Mouse (Mus musculus) hindbrain, embryonic 15.5 days (tissue): ENCODE results near the gene Tmem40. TPM values are rescaled to one million over a fixed set of nuclear protein-coding genes. Genes with fewer than 3 reads are reported as not detected.

Experiments used
- ATAC-seq: fragments of 200-750 bp; cut with Nextera tagmentation; 2 replicates; pipeline ENCODE4 v1.8.0; 2017; ENCODE audit warnings: low read depth, moderate number of reproducible peaks, moderate TSS enrichment; ENCODE audit not compliant: low FRiP score
- H3K27ac ChIP-seq: fragments of 300-500 bp; sonication (generic); replicated peaks from 2 replicates; pipeline ENCODE4 v1.5.1; 2015; ENCODE audit warnings: mild to moderate bottlenecking, inconsistent platforms
- H3K27me3 ChIP-seq: fragments of 300-500 bp; sonication (generic); 2 replicates; pipeline ENCODE4 v1.6.1; 2015; ENCODE audit warnings: control low read depth, inconsistent platforms
- H3K36me3 ChIP-seq: fragments of 300-500 bp; sonication (generic); 2 replicates; pipeline ENCODE4 v1.6.1; 2015; ENCODE audit warnings: control low read depth, inconsistent platforms
- H3K4me1 ChIP-seq: fragments of 300-500 bp; sonication (generic); replicated peaks from 2 replicates; pipeline ENCODE4 v1.6.1; 2015; ENCODE audit warnings: control low read depth, inconsistent platforms
- H3K4me2 ChIP-seq: fragments of 300-500 bp; sonication (generic); 2 replicates; pipeline ENCODE4 v1.6.1; 2015; ENCODE audit warnings: moderate library complexity, mild to moderate bottlenecking, inconsistent platforms
- H3K4me3 ChIP-seq: fragments of 300-500 bp; sonication (generic); 2 replicates; pipeline ENCODE4 v1.5.1; 2015; ENCODE audit warnings: mild to moderate bottlenecking, inconsistent platforms
- H3K9ac ChIP-seq: fragments of 300-500 bp; sonication (generic); 2 replicates; pipeline ENCODE4 v1.6.1; 2015; ENCODE audit warnings: inconsistent platforms
- H3K9me3 ChIP-seq: fragments of 300-500 bp; sonication (generic); 2 replicates; pipeline ENCODE4 v1.6.1; 2016; ENCODE audit warnings: control low read depth, inconsistent platforms
- WGBS: fragments of 180-500 bp; shearing (Covaris S2); methylation state at CpG from one replicate; pipeline ENCODE4 v1.1.7; 2015; 5-methylcytosine and 5-hydroxymethylcytosine counted together
- polyA plus RNA-seq: library from polyadenylated mRNA; unstranded; fragments of >200 nt; fragmentation: Nextera tagmentation; extraction: Ambion mirVana; gene quantifications from 2 replicates; pipeline ENCODE4 v1.2.1, GENCODE M21; 2015

The Tmem40 gene
- 1.5 and 2.0 TPM in 2 replicates for polyA plus RNA-seq

GRCm38 (mm10) chr6:115761995-115762756 is at the start of gene Tmem40:
TSS of gene Tmem40 (minus strand) at chr6:115762410.
- peaks cover 12% of the 10 kb centered on the region for H3K4me1 ChIP-seq
- no peak within 1 kb of the TSS for H3K4me3 ChIP-seq
- no peak within 1 kb of the TSS for H3K9ac ChIP-seq
- peak within 1 kb of the TSS; percentile 58 for H3K27ac ChIP-seq
- 1% methylated on average over 9 of the region's 9 CpGs for WGBS
- H3K36me3 ChIP-seq, result no peaks in the 10 kb centered on the region
- no peaks in the 10 kb centered on the region for H3K27me3 ChIP-seq
- ATAC-seq, result peak; percentile 27; the same call in 1 of the 2 replicates
- H3K4me2 ChIP-seq, result 0 out of 2 replicates have a peak within 1 kb of the TSS, but pooled peaks have one; percentile 2
- no peaks in the 10 kb centered on the region for H3K9me3 ChIP-seq

GRCm38 (mm10) chr6:115811606-115812005 is 49.4 kb upstream of the Tmem40 start:
- H3K27me3 ChIP-seq, result no peaks in the 10 kb centered on the region
- H3K9ac ChIP-seq, result no peak overlapping the region
- no peak overlapping the region for H3K4me2 ChIP-seq
- no peak overlapping the region for H3K27ac ChIP-seq
- no peak overlapping the region for H3K4me3 ChIP-seq
- peaks cover 3% of the 10 kb centered on the region for H3K36me3 ChIP-seq
- H3K4me1 ChIP-seq, result peaks cover 13% of the 10 kb centered on the region
- 71% methylated on average over 8 of the region's 8 CpGs for WGBS
- no peaks in the 10 kb centered on the region for H3K9me3 ChIP-seq
- no peak for ATAC-seq

GRCm38 (mm10) chr6:115808488-115809231 is 46.5 kb upstream of the Tmem40 start, which contains the start of gene Rpl32:
TSS of gene Rpl32 (minus strand) at chr6:115808747.
- under 1% methylated on average over 47 of the region's 47 CpGs for WGBS
- peak within 1 kb of the TSS; percentile 83 for H3K4me3 ChIP-seq
- peaks cover 28% of the 10 kb centered on the region for H3K36me3 ChIP-seq

DNA sequence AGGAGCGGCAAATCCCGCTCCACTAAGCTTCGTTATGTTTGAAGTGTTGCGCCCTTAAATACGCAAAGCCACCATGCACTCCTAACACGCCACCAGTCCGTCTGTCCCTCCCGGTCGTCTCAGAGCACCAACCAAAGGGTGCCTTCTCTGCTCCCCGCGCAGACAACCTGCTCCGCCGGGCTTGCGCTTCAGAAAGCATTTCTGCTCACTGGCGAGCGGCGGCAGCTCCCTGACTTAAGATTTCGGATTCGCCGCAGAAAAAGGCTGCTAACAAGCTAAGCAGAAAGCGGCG is 45.9 kb upstream of the Tmem40 start:
- 0% methylated on average over 22 of the region's 22 CpGs for WGBS
- H3K27me3 ChIP-seq, result no peaks in the 10 kb centered on the region

More at GRCm38 (mm10) chr6:115808488-115809231, 46.5 kb upstream of the Tmem40 start, which contains the start of gene Rpl32:
- Histone ChIP-seq H3K9ac (peak within 1 kb of the TSS; percentile 93), H3K27me3 (no peaks in the 10 kb centered on the region), H3K4me1 (peaks cover 23% of the 10 kb centered on the region), H3K4me2 (peak within 1 kb of the TSS; percentile 80), H3K9me3 (no peaks in the 10 kb centered on the region), H3K27ac (peak within 1 kb of the TSS; percentile 91)
- peak; percentile 85 for ATAC-seq

DNA sequence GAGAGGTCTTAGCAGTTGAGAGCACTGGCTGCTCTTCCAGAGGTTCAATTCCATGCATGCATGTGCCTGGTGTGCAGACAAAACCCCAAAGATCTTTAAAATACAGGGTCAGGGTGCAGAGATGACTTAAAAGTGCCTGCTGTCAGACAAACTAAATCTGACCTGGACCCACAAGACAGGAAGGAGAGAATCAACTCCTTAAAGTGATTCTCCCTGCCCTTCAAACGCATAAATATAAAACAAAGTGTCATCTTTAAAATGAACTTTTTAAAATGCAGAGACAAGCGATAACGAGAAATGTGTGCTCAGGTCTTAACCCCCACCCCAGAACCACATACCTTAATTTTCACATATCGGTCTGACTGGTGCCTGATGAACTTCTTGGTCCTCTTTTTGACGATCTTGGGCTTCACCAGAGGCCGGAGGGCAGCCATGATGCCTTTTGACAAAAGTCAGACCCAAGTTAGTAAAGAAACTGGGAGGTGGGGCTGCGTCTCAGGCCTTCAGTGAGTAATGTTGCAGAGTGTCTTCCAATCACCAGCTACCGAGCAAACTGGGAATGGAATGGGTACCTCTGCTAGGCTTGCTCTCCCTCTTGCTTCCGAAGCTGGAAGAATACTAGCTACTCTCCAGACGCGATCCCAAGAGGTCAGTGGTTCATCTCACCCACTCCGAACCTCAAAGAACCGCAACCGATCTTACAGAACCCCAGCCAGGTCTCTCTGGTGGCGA is 45.4 kb upstream of the Tmem40 start:
- no peak for ATAC-seq
- Histone ChIP-seq H3K36me3 (peaks cover 29% of the 10 kb centered on the region), H3K27me3 (no peaks in the 10 kb centered on the region), H3K4me3 (peak overlapping the region; percentile 83), H3K4me2 (peak overlapping the region; percentile 80), H3K27ac (peak overlapping the region; percentile 91), H3K9me3 (no peaks in the 10 kb centered on the region), H3K4me1 (peaks cover 23% of the 10 kb centered on the region), H3K9ac (peak overlapping the region; percentile 93)
- WGBS, result 3% methylated on average over 15 of the region's 15 CpGs

More for the DNA sequence above, 45.9 kb upstream of the Tmem40 start:
- ATAC-seq, result no peak; the same call in 1 of the 2 replicates
- H3K4me3 ChIP-seq, result peak overlapping the region; percentile 83
- peak overlapping the region; percentile 80 for H3K4me2 ChIP-seq
- H3K27ac ChIP-seq, result peak overlapping the region; percentile 91
- peak overlapping the region; percentile 93 for H3K9ac ChIP-seq
- peaks cover 23% of the 10 kb centered on the region for H3K4me1 ChIP-seq
- H3K9me3 ChIP-seq, result no peaks in the 10 kb centered on the region
- H3K36me3 ChIP-seq, result peaks cover 28% of the 10 kb centered on the region

GRCm38 (mm10) chr6:115804432-115805192 is 42.4 kb upstream of the Tmem40 start:
- no peak overlapping the region for H3K27ac ChIP-seq
- no peaks in the 10 kb centered on the region for H3K9me3 ChIP-seq
- 70% methylated on average over 10 of the region's 10 CpGs for WGBS
- no peak for ATAC-seq
- no peak overlapping the region for H3K9ac ChIP-seq
- H3K4me2 ChIP-seq, result no peak overlapping the region
- H3K27me3 ChIP-seq, result no peaks in the 10 kb centered on the region
- H3K36me3 ChIP-seq, result peaks cover 57% of the 10 kb centered on the region
- H3K4me3 ChIP-seq, result no peak overlapping the region
- H3K4me1 ChIP-seq, result peaks cover 23% of the 10 kb centered on the region

- Histone ChIP-seq H3K9ac (no peak overlapping the region), H3K4me1 (peaks cover 23% of the 10 kb centered on the region), H3K4me3 (no peak overlapping the region), H3K36me3 (peaks cover 64% of the 10 kb centered on the region), H3K4me2 (no peak overlapping the region), H3K27ac (no peak overlapping the region), H3K27me3 (no peaks in the 10 kb centered on the region), H3K9me3 (no peaks in the 10 kb centered on the region)
- peak; percentile 42 for ATAC-seq
- WGBS, result 46% methylated on average over 16 of the region's 16 CpGs
These were observed 41.6 kb upstream of the Tmem40 start for GRCm38 (mm10) chr6:115803541-115804382.

GRCm38 (mm10) chr6:115801811-115802210 is 39.6 kb upstream of the Tmem40 start:
- no peak overlapping the region for H3K27ac ChIP-seq
- no peak overlapping the region for H3K9ac ChIP-seq
- peaks cover 13% of the 10 kb centered on the region for H3K4me1 ChIP-seq
- peaks cover 83% of the 10 kb centered on the region for H3K36me3 ChIP-seq
- H3K4me3 ChIP-seq, result no peak overlapping the region
- no peaks in the 10 kb centered on the region for H3K9me3 ChIP-seq
- ATAC-seq, result no peak
- H3K4me2 ChIP-seq, result no peak overlapping the region
- H3K27me3 ChIP-seq, result no peaks in the 10 kb centered on the region
- 94% methylated on average over 3 of the region's 3 CpGs for WGBS

DNA sequence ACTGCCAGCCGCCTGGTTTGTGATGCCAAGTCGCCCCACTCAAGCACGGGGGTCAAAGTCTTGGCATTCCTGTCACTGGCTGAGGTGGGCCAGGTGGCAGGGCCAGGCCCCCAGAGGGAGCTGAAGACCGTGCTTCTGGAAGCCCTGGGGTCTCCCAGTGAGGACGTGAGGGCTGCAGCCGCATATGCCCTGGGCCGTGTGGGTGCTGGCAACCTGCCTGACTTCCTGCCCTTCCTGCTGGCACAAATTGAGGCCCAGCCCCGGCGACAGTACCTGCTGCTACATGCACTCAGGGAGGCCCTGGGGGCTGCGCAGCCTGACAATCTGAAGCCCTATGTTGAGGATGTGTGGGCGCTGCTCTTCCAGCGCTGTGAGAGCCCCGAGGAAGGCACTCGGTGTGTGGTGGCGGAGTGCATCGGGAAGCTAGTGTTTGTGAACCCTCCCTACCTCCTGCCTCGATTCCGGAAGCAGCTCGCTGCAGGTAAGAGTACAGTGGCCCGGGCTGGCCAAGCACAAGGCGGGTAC is 30.5 kb upstream of the Tmem40 start:
- no peak overlapping the region for H3K27ac ChIP-seq
- H3K4me3 ChIP-seq, result no peak overlapping the region
- H3K27me3 ChIP-seq, result no peaks in the 10 kb centered on the region
- peaks cover 85% of the 10 kb centered on the region for H3K36me3 ChIP-seq
- H3K4me2 ChIP-seq, result no peak overlapping the region
- peaks cover 11% of the 10 kb centered on the region for H3K4me1 ChIP-seq
- H3K9ac ChIP-seq, result no peak overlapping the region
- H3K9me3 ChIP-seq, result no peaks in the 10 kb centered on the region
- WGBS, result 88% methylated on average over 21 of the region's 21 CpGs
- ATAC-seq, result no peak

DNA sequence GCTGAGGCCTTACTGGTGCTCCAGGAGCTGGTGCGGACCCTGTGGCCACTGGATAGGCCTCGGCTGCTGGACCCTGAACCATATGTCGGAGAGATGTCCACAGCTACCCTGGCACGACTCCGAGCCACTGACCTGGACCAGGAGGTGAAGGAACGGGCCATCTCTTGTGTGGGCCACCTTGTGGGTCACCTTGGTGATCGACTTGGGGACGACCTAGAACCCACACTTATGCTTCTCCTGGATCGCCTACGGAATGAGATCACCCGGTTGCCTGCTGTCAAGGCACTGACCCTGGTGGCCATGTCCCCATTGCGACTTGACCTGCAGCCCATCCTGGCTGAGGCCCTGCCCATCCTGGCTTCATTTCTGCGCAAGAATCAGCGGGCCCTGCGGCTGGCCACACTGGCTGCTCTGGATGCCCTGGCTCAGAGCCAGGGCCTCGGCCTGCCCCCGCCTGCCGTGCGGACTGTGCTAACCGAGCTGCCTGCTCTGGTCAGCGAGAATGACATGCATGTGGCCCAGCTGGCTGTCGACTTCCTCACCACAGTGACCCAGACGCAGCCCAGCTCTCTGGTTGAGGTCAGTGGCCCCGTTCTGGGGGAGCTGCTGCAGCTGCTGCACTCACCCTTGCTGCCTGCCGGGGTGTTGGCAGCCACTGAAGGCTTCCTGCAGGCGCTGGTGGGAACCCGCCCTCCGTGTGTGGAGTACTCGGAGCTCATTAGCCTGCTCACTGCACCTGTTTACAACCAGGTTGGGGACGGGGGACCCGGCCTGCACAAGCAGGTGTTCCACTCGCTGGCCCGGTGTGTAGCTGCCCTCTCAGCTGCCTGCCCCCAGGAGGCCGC is 29.9 kb upstream of the Tmem40 start:
- ATAC-seq, result no peak
- WGBS, result 75% methylated on average over 34 of the region's 34 CpGs
- Histone ChIP-seq H3K4me1 (peaks cover 11% of the 10 kb centered on the region), H3K9me3 (no peaks in the 10 kb centered on the region), H3K9ac (no peak overlapping the region), H3K36me3 (peaks cover 84% of the 10 kb centered on the region), H3K27me3 (no peaks in the 10 kb centered on the region), H3K4me3 (no peak overlapping the region), H3K4me2 (no peak overlapping the region), H3K27ac (no peak overlapping the region)
